Mouse (Mus musculus) lung, postnatal 0 days (tissue): ENCODE measurements around the gene Gm47283.

Source experiments
- CTCF ChIP-seq: IDR thresholded peaks from 2 replicates; pipeline ENCODE4 v1.5.1; 2016; ENCODE audit warnings: antibody characterized with exemption, mild to moderate bottlenecking
- EP300 ChIP-seq: IDR thresholded peaks from 2 replicates; pipeline ENCODE4 v1.6.1; 2016; ENCODE audit warnings: antibody characterized with exemption, mild to moderate bottlenecking, control low read depth

DNA sequence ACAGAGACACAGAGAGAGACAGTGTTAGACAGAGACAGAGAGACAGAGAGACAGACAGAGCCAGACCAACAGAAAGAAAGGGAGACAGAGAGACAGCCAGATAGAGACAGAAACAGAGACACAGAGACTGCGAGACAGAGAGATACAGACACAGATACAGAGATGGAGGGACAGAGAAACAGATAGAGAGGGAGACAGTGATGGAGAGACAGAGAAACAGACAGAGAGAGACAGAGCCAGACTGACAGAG, 46.2 kb upstream of the Gm47283 start:
- TF ChIP-seq CTCF, result no peak
- TF ChIP-seq EP300, result no peak
